Mouse (Mus musculus) heart, postnatal 14 days (tissue): Measurements from ENCODE around the gene Il9r. TPM values are rescaled to one million over a fixed set of nuclear protein-coding genes. Genes with fewer than 3 reads are reported as not detected.

Experiments used
- DNase-seq, 2 experiments: peaks; one replicate each; pipeline ENCODE4 v3.0.0; 2021 to 2022
- intact Hi-C: fragments of 180-260 bp; cut with DNase I; formaldehyde crosslinking; loops from one replicate; pipeline ENCODE4 v1.15.1; 2025
- long read RNA-seq, 2 experiments: library from polyadenylated mRNA; stranded (forward); transcript quantifications; one replicate each; pipeline ENCODE4 v2.0.0; 2021
- total RNA-seq, 2 experiments: library from RNA; stranded (reverse); gene quantifications; 2 replicates each; pipeline ENCODE4 v1.2.3; 2021

Il9r gene
- under 1 TPM in 1 of 2 experiments, not detected in 1; 0.61 TPM for total RNA-seq
- long read RNA-seq, experiment 1 = 0 reads
- long read RNA-seq, experiment 2 = 0 reads

DNA sequence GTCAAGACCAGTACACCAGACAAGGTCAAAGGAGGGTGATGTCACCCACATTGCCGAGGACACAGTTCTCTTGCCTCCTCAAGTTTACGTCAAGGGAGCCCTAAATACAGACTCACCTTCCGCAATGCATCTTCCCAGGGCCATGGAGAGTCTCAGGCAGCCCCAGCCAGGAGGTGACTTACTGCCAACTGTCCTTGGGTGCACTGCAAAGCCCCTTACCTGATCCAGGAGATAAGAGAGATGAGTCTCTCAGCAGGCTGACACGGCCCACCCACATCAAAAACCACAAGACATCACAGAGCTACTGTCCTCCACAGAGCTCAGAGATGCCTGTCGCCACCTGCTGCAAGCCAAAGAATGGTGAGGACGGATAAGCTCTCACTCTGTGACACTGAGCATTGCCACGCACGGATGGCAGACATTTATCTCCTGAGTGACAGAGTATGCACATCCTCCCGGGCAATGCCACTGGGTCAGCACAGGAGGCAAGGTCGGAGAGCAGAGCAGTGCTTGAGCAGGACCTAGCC lies at the start of gene Il9r:
Gene Il9r (minus strand): TSS at position 205 of the 527 bp plus-strand sequence.
- intact Hi-C loops = no loop called here
- no peak for DNase-seq

DNA sequence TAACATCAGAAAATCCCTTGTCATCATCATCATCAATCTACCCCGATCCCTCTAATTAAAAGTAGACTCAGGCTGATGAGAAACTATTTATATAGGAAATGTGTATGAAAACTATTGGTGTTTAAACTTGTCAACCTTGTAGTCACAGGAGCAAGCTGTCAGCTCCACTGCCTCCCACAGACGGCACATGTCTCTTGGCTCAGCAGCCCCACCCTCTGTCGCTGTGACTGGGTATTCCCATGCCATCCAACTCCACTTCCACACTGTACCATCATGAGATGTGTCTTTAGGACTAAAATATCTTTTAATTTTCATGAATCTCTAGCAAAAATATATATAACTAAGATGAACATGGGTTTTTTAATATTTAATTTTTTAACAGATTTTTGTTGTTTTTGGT lies 48.3 kb upstream of the Il9r start:
- DNase-seq = no peak
- intact Hi-C loops = no loop called here

- intact Hi-C loops = no loop called here
- DNase-seq = no peak
Measured at GRCm38 (mm10) chr11:32247068-32247467, 47.0 kb upstream of the Il9r start.

- no peak for DNase-seq
- intact Hi-C loops = no loop called here
Measured at GRCm38 (mm10) chr11:32245614-32246013, 45.5 kb upstream of the Il9r start.

GRCm38 (mm10) chr11:32244617-32245016 lies 44.5 kb upstream of the Il9r start:
- DNase-seq = no peak
- intact Hi-C loops = no loop called here

DNA sequence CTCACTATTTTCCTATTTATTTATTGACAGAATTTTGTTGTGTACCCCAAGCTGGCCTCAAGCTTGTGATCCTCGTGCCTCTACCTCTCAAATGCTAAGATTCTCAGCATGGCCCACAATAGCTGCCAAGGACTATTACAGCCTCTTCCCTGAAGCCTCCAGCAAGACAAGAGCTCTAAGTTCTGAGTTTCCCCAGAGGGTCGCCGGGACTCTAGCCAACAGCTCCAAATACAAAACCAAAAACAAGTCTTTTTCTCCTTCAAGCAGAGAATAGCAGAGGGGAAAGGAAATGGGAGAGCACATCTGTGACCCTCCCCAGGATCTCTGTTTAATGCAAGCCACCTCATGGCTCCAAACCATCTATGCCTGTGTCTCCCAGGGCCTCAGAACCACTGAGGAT lies 44.0 kb upstream of the Il9r start:
- intact Hi-C loops = no loop called here
- peak; percentile 47 to 60 for DNase-seq

DNA sequence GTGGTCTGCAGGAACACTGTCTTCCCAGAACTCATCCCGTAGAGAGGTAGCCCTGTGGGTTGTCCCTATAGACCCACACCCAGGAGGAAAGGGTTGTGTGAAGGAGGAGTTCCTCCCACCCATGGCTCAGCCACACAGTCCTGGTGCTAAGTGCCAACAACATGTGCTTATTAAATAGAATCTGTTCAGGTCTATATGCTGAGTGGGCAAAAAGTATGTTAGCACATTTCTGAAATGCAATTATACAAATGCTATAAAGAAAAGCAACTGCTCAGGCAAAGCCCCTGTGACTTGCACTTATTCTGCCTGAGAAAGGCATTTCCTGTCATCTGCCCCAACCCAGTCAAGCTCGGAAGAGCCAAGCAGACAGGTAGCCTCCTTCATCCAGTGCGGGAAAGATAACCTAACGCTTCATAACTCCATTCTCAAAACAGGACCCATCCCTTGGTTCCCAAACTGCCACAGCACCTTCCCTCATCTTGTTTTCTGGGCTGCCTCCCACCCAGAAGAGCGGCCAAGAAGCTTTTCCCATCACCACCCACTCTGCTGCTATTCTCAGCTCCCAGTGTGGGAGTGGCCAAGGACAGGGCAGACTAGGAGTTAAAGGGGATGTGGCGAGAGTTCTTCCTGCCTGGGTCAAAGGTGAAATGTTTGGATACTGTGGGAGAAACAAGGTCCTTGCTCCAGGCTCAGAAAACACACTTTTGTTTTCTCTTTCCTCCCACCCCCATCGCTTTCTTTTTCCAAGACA lies 43.3 kb upstream of the Il9r start:
- DNase-seq = no peak
- intact Hi-C loops = no loop called here

DNA sequence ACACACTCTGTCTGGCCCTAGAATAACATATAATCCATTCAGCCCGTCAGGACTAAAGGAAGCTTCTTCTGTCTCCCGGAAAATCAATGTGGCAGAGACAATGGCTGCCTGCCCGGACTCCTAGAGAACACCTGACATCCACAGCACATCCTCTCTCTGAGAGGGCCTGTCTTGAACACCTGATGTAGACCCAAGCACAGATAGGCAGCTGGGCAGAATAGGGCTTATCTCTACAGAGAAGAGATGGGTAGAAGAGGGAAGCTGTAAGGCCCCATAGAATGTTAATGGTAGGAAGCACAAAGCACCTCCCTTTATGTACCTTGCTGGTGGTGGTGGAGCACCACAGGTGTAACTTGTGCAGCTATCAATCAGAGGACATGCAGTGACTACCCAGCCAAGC lies 42.1 kb upstream of the Il9r start:
- no peak for DNase-seq
- intact Hi-C loops = no loop called here

DNA sequence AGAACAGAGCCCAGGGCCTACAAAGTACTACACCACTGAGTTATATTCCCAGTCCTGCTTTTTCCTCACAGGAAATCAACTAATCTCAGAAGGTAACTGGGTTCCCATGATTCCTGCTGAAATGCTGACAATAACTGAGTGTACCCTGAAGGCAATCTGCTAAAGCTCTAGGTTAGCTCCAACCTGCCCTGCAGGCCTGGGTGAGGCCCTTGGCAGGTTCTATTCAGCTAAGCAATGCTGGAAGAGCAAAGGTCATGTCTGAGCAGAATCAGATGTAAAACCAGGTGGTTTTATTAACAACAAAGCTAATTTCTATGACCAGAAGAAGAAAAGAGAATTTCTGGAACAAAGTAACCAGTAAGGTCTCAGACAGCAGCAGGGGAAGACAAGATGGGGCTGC lies 41.3 kb upstream of the Il9r start:
- no peak for DNase-seq
- intact Hi-C loops = no loop called here

DNA sequence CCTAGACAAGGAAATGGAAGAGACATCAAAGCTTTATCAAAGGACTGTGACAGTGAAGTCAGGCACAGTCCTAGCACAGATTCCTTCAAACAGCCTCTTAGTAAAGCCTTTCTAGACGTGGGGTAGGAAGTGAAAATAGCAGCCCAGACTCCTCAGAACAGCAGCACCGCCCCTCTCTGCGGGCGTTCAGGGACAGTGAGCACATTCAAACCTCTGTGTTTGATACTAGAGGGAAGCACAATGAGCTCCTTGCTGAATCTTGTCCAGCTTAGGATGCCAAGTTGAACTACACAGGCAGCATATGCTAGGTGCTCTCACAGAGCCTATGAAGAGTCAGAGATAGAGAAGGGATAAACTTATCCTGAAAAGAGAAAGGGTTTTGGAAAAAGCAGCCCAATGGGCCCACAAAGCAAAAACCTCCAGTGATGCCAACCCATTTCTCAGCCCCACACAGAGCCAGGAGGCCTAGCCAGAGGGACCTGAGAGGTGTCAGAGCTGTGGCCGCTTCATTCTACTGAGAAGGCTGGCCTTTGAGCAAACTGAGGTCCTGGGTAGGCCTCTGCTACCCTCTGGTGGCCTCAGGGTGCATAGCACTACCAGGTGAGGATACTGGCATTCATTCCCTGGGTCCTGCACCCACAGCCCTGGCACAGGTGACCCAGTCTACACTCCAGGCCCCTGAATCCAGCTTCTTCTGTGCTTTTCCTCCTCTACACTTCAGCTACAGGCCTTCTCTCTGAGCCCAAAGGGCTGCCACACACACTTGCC lies 38.2 kb upstream of the Il9r start:
- intact Hi-C loops = loop anchor here (1.0 to 2.0 kb wide), 3 partner anchors 21 to 55 kb away; partner anchors contain the start of gene Hbq1b
- peak; percentile 71 to 81 for DNase-seq

DNA sequence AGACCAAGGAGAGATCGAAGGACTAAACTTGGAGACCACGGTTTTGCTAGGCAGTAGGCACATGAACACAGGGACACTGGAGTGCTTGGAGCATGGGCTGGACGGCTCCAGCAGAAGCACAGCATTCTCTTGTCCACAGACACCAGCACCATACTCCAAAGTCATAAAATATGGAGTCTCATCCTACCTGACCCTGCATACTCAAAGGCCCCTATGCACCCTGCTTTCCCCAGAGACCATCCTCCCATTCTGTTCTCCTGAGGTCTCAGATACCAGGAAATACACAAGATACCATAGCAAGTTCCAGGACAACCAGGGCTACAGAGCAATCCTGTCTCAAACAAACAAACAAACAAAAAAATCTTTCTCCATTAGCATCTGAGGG lies 37.3 kb upstream of the Il9r start:
- no peak for DNase-seq
- intact Hi-C loops = no loop called here

GRCm38 (mm10) chr11:32236712-32237410 lies 36.8 kb upstream of the Il9r start:
- DNase-seq = peak; percentile 62 to 80
- intact Hi-C loops = no loop called here

GRCm38 (mm10) chr11:32236132-32236531 lies 36.1 kb upstream of the Il9r start:
- no peak for DNase-seq
- intact Hi-C loops = no loop called here

GRCm38 (mm10) chr11:32235646-32236045 lies 35.6 kb upstream of the Il9r start:
- intact Hi-C loops = no loop called here
- DNase-seq = peak; percentile 75 to 76

DNA sequence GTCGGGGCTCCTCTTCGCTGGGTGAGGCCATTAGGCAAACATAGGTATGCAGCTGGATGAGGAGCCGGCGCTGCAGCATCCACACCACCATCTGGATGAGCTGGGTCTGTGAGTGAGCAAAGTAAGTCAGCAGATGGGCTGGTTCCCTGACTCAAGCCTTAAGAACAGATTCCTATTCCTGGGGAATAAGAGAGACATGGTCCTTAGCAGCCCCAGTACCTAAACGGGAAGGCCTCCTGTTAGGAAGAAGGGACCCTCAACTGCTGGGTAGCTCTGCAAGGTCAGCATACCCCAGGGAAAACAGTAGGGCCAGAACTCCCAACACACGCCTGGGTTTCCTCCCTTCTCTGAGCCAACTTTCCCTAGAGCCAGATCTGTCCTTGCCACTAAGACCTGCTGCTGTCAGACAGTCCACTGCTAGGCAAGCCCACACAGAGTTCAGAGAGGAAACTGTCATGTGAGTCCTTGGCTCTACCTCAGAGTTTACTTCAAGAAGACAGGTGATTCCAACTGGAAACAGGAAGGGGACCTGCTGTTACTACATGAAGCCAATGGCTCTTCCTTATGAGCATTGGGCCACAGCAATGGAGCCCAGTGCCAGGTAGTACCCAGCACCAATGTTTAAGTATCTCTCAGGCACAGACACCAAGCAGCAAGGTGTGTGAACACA lies 34.9 kb upstream of the Il9r start:
- intact Hi-C loops = no loop called here
- DNase-seq = peak in 1 of 2 experiments; percentile 2

GRCm38 (mm10) chr11:32233895-32234294 lies 33.8 kb upstream of the Il9r start:
- intact Hi-C loops = no loop called here
- DNase-seq = peak in 1 of 2 experiments; percentile 54

GRCm38 (mm10) chr11:32232848-32233247 lies 32.8 kb upstream of the Il9r start:
- DNase-seq = no peak
- intact Hi-C loops = no loop called here

- intact Hi-C loops = no loop called here
- no peak for DNase-seq
Measured at GRCm38 (mm10) chr11:32231125-32231524, 31.0 kb upstream of the Il9r start.

- peak in 1 of 2 experiments; percentile 32 for DNase-seq
- intact Hi-C loops = no loop called here
Measured at GRCm38 (mm10) chr11:32230220-32230619, 30.1 kb upstream of the Il9r start.

GRCm38 (mm10) chr11:32228292-32228845 lies 28.3 kb upstream of the Il9r start:
- intact Hi-C loops = no loop called here
- no peak for DNase-seq
